Mouse (Mus musculus): ENCODE results near the gene Olfr304.
"Not testable (repeated sequence)": the region's sequence is repeated elsewhere in the genome, so short reads cannot be mapped to it uniquely, and the experiment has no call there.

The Olfr304 gene

GRCm38 (mm10) chr7:86386558-86386957 is at the start of gene Olfr304:
Olfr304 (minus strand) TSS chr7:86386658.
- no peak for DNase-seq

GRCm38 (mm10) chr7:86403546-86403945 is 17.1 kb upstream of the Olfr304 start, which contains the start of gene Olfr301:
Olfr301 (plus strand) TSS chr7:86403846.
- no peak for DNase-seq

GRCm38 (mm10) chr7:86397689-86398088 is 11.2 kb upstream of the Olfr304 start, which contains the start of gene Olfr303:
Olfr303 (minus strand) TSS chr7:86397789.
- DNase-seq, result no peak

GRCm38 (mm10) chr7:86385769-86386168 is 689 bp downstream of the Olfr304 start:
- no peak for DNase-seq

- no peak for DNase-seq
These were observed 19.6 kb downstream of the Olfr304 start, which contains the start of gene Olfr305 for GRCm38 (mm10) chr7:86366828-86367227. Olfr305 (minus strand) TSS chr7:86366928.

- DNase-seq, result not testable (repeated sequence)
These were observed 40.2 kb downstream of the Olfr304 start for GRCm38 (mm10) chr7:86346296-86346695.

GRCm38 (mm10) chr7:86344253-86344652 is 42.2 kb downstream of the Olfr304 start:
- no peak for DNase-seq

- no peak for DNase-seq
These were observed 43.4 kb downstream of the Olfr304 start for GRCm38 (mm10) chr7:86342881-86343565.

GRCm38 (mm10) chr7:86337486-86337885 is 49.0 kb downstream of the Olfr304 start, which contains the start of gene Olfr307:
Olfr307 (minus strand) TSS chr7:86337586.
- no peak for DNase-seq
